Mouse (Mus musculus) thymus, adult 2 months (tissue): ENCODE measurements around the gene Hao2.

Source experiments
- CTCF ChIP-seq: fragments of 200-500 bp; IDR thresholded peaks from 2 replicates; pipeline ENCODE4 v1.5.1; 2012; ENCODE audit warnings: mild to moderate bottlenecking, control low read depth, low read length, moderate library complexity, borderline replicate concordance; ENCODE audit not compliant: control insufficient read depth, poor library complexity, insufficient read depth; ENCODE audit errors: extremely low read depth
- POLR2A ChIP-seq: fragments of 200-500 bp; IDR thresholded peaks from 2 replicates; pipeline ENCODE4 v1.6.1; 2012; ENCODE audit warnings: mild to moderate bottlenecking, low read length, control low read depth, moderate library complexity; ENCODE audit not compliant: control insufficient read depth, poor library complexity, insufficient read depth; ENCODE audit errors: extremely low read depth

DNA sequence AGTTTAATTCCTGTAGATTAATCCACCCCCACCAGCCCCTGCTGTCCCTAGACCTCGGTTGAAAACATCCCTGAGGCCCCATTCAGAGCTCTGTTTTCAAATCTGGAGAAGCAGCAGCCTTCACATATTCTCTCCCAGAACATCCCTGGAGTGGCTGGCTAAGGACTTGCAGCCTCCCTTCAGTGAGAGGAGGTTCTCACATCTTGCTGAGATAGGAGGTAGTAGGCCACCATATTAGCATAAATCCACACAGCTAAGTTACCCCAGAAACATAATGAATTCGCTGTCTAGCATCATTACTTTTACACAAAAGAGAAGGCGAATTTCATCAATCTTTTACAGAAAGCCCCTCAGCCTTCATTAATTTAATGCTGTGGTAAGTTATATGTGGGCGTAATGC is 47.2 kb upstream of the Hao2 start:
- TF ChIP-seq POLR2A, result no peak
- TF ChIP-seq CTCF, result no peak
